Mouse (Mus musculus): Measurements from ENCODE around the gene Il6st.

DNA sequence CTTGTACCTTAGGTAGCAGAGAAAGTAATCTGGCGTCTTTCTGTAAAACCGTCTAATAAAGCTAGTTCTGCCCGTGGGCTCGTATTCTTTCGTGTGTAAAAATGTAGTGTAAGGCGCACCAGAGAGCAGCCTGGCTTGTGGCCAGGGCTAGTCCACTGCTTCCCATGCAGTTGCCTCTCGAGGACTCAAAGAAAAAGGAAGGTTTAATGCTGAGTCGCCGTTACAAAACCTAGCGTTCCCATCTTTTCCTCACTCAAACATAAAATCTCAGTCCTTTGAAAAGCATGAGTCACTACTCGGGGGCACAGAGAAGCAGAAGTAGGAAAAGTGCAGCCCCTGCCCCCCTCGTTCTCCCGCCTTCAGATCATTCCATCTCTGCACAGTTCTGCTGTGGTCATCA, 42.9 kb downstream of the Il6st start:
- TF ChIP-seq CTCF (IDR thresholded peaks at IDR 0.05; ENCODE audit: control insufficient read depth, insufficient read depth, insufficient read length) (no peak), MYOD1 (IDR thresholded peaks at IDR 0.05; ENCODE audit: control insufficient read depth, insufficient read length, low read depth) (no peak), USF1 (IDR thresholded peaks at IDR 0.05; ENCODE audit: low read depth) (no peak)
